Mouse (Mus musculus) adrenal gland (tissue): ENCODE data around the gene Tdrd5.
"Not testable (repeated sequence)": the region's sequence is repeated elsewhere in the genome, so short reads cannot be mapped to it uniquely, and the experiment has no call there.

ENCODE experiments used
- intact Hi-C: fragments of 180-260 bp; cut with DNase I; formaldehyde crosslinking; loops from one replicate; pipeline ENCODE4 v1.15.1; 2025
- long read RNA-seq, 2 experiments: library from polyadenylated mRNA; unstranded; transcript quantifications; one replicate each; pipeline ENCODE4 v2.0.0; 2020; ENCODE audit warnings: borderline replicate concordance in 1 of 2; ENCODE audit not compliant: insufficient replicate concordance in 1 of 2

Tdrd5 gene
- long read RNA-seq, experiment 1, result 0 reads
- long read RNA-seq, experiment 2, partial matches to known transcripts, result 2 of 2 reads
- long read RNA-seq, experiment 2, other reads (novel, unspliced or antisense), result 0 of 2 reads

DNA sequence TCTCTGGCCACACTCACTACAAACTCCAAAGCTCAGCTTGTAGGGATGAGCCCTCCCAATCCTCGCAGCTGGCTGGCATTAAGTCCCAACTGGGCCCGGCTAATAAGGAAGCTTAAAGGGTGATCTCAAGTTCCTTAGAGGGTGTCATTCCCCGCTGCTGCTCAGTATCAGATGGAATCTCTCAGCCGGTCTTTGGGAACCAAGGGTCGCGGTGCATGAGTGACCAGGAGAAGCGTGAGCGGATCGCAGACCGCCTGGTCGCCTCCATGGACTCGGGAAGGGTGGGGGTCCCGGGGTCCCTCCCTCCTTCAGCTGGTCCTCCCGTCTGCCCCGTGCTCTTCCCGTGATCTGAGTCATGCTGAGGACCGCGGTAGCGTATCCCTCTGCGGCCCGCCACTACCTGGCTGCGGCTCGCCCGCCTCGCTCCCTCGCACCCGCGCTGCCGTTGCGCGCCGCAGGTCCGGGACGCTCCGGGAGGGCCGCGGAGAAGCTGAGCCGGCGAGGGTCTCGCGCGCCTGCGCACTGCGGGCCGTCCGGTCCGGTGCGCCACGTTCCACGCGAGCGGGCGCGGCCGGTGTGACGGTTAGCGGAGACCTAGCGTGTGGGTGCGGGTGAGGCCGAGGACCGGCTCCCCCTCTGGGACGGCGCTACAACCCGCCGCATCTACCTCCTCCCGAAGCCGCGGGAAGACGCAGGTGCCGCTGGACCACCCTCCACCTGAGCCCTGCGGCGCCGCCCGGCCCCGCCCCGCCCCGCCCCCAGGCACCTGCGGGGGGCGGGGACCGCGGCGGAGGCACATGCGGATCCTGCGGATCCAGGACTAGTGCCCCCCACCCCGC, at the start of gene Tdrd5:
TSS of gene Tdrd5 (minus strand) at position 754 of the 839 bp plus-strand sequence.
- intact Hi-C loops, result no loop called here

DNA sequence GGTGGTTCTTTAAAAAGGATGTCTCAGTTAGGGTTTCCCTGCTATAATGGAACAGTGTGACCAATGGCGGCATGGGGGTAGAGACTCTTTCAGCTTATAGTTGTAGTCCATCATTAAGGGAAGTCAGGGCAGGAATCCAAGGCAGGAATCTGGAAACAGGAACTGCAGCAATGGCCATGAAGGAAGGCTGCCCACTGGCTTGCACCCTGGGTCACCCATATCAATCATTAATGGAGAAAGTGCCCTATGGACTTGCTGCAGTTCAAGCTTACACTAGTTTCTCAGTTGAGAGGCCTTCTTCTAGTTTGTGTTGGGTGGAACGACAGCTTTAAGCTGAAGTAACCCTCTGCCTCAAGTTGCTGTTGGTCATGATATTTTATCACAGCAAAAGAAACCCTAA, 49.0 kb upstream of the Tdrd5 start:
- intact Hi-C loops, result no loop called here

DNA sequence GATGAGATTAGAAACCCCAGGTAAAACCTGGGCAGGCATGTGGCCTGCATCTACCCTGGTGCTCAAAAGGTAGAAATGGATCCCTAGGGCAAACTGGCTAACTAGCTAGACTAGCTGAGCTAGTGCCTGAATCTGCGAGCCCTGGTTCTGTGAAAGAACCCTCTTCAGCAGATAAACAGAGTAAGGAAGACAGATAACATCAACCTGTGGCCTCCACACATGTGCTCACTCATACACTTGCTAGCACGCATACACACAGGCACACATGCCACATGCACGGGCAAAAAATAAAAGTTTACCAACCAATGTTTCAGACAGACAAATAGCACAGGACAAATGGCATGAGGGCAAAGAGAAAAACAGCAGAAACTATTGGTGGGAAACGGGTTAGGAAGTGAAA, 47.0 kb upstream of the Tdrd5 start:
- intact Hi-C loops, result no loop called here

DNA sequence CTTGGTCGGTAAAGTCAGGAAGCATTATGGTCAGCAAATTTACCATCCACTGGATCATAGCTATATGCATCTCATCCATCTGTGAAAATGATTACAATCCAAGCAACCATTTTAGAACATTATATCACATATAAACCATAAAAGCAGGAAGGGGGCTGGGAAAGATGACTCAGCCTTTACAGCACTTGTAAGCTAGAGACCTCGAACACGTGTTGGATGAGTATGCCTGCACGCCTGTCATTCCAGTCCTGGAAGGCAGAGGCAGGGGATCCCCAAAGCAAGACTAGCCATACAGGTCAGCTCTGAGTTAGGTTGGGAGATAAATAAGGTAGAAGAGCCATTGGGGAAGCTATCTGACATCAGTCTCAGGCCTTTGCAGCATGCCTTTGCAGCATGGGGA, 45.6 kb upstream of the Tdrd5 start:
- intact Hi-C loops, result no loop called here

DNA sequence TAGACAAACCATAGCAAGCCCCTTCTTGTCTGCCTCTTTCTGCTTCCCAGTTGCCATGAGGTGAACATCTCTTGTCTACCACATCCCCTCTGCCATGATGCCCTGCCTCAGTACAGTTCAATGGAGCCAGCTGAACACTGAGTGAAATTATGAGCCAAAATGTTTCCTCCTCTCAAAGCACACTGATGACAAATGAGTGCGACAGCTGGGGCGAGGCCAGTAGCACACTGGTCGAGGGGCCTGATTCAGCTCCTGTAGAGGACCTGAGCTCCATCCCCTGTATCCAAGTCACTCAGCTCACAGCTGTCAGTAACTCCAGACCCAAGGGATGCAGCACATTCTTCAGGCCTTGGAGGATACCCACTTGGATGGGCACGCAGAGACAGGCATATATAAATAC, 42.2 kb upstream of the Tdrd5 start:
- intact Hi-C loops, result no loop called here

DNA sequence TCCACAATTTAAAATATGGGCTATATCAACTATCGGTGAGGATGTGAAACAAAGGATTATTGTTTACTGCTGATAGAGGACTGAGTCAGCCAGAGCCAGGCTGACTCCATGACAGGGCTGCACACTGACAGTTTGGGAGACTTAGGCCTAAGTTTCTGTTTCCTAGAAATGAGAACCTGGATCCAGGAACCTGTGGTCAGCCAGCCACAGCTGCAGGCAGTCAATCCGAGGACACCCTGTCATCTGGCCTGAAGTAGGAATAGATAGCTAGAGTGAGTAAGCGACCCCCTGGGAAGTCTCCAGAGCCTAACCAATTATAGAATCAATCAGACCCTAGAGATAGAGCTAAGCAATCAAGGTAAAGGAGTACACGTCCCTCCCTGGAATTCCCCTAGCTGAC, 41.0 kb upstream of the Tdrd5 start:
- intact Hi-C loops, result no loop called here

DNA sequence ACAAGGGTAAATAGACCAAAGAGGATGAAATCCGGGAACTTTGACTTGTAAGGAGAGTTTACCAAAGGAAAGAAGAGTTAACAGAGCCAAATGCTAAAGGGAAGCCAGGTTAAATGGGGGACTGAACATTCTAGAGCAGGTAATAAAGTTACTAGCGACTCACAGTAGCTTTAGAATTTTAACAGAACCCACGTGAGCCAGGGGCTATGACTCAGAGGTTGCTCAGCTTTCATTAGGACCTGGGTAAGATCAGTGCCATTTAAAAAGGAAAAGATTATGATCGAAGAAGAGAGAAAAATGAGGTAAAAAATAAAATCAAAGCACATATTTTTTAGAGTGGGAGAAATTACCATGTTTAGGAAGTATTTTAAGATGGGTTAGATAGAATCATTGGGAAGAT, 37.4 kb upstream of the Tdrd5 start:
- intact Hi-C loops, result no loop called here

DNA sequence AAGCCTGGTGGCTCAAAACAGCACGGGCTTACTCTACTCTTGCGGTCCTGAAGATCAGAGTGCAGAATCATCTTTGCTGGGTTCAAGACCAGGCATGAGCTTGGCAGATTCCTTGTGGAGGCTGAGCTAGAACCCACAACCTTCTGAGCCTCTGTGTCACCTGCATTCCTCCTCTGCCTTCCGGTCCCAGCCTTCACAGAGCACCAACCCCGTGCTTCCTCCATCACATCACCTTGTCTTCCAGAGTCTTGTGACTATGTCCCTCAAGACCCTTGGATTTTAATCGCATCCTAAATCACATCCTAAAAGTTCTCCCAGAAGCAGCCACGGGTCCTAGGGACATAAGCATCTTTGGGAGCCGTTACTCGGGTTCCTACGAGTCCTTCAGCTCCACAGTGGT, 19.7 kb upstream of the Tdrd5 start:
- intact Hi-C loops, result no loop called here

DNA sequence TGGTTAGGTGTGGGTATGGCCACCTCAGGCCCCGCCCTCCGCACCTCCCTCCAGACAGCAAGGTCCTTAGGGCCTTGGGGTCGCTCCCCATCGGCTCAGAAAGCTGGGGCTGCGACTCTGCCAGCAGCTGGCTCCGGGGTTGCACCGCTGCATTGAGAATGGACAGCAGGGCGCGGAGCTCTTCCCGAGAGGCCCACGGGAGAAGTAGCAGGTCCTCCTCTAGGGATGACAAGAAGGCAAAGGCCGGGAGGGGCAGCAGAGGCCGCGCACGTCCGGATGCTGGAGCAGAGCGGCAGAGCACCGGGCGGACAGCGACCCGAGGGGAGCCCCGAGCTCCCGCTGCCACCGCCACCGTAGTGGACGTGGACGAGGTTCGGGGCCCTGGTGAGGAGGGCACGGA, 7.2 kb upstream of the Tdrd5 start, which contains the start of gene Nphs2:
TSS of gene Nphs2 (plus strand) at position 98 of the 400 bp plus-strand sequence.
- intact Hi-C loops, result no loop called here

DNA sequence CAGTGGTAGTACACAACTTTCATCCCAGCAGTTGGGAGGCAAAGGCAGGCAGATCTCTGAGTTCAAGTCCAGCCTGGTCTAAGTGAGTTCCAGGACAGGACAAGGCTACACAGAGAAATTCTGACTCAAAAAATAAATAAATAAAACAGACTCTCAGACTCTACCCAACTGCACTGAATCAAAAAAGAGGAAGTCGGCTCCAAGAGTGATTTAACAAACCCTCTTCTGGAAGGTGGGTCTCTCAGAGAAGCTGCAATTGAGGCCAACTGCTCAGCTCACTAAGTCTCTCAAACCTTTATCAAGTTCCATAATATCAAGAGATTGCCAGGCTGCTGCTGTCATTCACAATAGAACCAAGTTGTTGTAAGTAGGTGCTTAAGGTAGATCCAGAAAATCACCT, 5.1 kb upstream of the Tdrd5 start:
- intact Hi-C loops, result no loop called here

DNA sequence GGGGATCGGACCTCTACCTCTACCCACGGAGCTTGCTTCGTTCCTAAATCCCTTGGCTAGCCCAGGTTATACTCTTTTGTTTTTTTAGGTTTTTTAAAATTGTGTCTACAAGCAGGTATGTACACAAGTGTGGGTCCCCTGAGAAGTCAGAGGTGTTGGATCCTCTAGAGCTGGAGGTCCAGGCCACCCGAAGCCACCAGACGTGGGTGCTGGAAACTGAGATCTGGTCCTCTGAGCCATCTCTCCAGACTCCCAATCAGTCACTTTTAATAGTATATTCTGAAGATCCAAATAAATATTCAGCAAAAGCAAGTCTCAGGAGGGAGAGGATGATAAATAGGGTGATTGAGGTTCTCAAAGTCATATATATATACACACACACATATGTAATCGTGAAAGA, 13.4 kb downstream of the Tdrd5 start:
- intact Hi-C loops, result no loop called here

DNA sequence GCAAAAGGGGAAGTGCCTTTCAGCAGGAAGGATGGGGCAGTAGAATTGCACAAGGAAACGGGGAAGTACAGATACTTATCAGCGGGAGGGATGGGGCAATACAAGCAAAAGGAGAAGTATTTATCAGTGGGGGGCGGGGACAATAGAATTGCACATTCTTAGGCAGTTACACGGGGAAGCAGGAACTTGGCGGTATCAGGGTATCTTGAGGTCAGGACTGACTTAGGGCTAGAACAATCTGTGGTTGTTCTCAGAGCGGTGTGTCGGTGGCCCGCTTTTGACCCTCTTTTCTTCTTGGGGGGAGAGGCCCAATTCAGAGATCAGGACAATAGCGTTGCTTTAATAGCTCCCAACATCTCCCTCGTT, 14.3 kb downstream of the Tdrd5 start:
- intact Hi-C loops, result not testable (repeated sequence)

DNA sequence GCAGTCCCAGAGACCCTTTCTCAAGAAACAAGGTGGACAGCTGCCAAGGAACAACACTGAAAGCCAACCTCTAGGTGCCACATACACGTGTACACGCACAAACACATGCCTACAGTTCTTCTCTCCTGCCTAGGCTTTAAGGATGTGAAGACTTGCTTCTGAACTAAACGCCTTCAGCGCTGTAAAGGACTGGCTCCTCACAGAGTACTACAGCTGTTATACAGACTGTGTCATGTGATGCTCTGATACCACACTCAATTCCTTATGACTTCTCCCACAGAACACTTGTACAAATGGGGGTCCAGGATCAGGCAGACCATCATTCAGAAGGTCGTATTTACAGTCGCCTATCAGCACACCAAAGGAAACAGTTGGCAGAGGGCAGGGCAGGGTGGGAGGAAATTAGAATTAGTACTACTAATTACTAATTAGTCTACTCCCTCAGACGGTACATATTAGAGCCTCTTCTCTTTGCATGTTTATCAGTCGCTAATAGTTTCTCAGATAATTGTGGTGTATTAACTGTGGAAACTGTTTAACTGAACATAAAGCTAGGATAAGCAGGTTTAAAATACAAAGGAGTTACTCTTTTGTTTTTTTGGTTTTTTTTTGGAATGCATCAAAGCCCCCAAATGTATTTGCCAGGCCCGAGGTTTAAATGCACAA, 14.8 kb downstream of the Tdrd5 start:
- intact Hi-C loops, result no loop called here

DNA sequence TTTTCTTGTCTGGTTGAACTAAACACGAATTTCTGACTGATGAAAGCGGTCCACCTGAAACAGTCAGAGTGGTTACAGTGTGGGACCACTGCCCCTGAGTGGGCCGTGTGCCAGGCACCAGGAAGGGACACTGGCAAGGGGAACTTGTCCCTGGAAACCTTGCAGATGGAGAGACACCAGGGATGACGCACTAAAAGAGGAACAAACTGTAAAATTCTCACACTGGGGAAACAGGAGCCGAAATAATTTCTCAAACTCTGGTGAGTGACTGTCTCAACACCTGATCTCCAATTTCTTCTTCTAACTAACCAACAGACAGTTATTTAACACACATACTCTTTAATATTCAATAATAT, 17.9 kb downstream of the Tdrd5 start:
- intact Hi-C loops, result no loop called here

DNA sequence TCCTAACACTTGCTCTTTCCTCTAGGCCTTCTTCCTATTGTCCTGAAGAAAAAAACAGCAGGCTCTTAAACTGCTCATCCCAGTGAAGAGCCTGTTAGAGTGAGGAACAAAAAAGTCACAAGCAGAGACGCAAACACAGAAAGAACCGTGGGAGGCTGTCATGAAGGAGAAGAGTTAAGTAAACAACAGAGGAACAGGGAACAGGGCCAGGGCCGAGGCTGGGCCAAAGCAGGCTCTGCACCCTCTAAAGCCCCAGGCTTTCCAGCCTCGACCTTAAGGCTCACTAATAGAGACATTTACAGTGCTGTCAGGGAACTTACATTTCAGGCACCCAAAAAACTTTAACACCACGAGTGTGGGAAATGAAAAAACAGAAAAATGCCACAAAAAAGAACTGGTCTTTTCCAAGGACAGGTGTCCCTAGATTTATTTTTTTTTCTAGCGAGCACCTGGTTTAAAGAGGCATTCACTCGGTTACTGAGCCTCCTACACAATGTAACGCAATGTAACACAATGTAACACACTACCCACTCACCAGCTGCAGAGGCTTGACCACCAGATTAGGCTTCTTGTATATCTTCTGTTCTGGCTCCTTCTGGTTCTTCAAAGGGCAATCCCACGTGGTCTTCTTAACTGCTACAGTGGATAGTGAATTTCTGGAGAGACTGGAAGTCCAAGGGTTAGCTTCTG, 18.5 kb downstream of the Tdrd5 start:
- intact Hi-C loops, result no loop called here

DNA sequence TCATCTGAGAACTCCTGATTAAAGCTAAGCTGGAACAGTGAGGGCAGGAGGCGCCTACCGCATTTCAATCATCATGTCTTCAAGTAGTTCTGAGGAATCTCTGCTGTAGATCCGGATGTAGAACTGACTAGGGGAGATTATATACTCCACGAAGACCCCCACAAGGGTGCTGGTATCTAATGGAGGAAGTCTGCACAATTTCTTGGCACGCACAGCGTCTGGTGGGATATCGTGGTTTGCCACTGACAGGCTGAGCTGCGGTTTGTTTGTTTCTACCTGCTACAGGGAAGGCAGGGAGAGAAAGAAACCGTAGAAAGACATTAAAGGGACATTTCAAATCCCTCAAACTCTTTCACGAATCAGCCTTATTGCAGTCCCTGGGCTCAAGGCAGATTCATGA, 19.3 kb downstream of the Tdrd5 start:
- intact Hi-C loops, result no loop called here

DNA sequence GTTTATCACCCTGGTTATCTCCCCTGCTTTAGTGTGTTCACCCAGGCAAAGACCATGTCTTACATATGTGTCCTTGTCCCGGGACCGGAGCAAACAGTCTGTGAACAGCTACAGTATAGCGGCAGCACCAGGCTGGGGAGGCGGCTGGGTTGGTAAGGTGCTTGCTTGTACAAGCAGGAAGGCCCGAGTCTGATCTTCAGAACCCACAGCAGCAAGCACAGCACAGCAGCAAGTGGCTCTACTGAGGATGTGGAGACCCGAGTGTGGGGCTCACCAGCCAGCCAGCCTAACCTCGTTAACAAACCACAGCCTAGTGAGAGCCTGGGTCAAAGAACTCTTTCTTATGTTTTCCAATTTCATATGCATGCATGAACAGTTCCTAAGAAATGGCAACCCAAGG, 23.3 kb downstream of the Tdrd5 start:
- intact Hi-C loops, result no loop called here

DNA sequence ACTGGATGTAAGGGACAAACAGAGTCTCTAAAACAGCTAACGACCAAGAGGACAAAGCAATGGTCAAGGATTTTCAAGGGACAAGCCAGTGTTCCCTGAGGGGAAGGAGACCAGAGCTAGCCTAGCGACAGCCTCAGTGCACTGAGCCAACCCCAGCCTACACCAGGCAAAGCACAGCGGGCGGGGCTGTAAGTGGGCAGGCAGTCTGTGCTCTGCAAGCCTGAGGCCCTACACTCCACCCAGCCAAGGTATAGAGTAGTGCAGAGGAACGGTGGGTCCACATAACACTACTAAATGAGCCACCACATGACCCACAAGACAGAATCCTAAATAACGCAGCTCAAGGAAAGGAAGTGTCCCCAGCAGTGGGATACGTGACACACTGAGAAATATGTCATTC, 29.8 kb downstream of the Tdrd5 start:
- intact Hi-C loops, result no loop called here

DNA sequence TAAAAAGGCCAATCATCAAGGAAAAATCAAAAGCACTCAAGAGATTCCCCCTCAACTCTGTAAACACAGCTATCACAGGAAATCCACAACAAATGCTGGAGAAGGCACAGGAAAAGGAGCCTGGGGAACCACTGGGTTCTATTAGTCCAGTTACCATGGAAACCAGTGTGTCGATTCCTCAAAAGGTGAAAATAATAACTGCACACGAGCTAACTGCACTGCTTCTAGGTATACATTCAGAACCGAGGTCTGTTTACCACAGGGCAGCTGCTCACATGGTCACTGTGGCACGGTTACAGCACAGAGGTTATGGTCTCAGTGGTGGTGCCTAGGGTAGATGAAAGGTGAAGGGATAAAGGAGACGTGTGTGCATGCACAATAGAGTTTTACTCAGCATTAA, 31.8 kb downstream of the Tdrd5 start:
- intact Hi-C loops, result no loop called here

DNA sequence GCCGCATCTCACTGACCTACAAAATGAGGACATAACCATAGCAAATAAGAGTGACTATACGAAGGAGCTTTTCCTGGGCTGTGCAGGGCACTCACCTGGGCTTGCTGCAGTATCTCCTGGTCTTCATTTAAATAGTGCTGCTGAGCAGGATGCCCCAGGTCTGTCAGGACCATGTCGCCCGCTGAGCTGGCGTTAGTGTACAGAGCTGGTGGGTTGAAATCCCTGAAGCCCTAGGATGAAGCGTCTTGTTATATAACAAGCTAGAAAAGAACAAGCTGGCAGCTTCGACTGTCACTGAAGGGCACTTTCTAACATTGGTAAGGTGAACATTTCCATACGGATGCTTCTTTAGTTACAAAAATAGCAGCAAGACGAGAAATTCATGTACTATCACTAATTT, 33.0 kb downstream of the Tdrd5 start:
- intact Hi-C loops, result no loop called here

DNA sequence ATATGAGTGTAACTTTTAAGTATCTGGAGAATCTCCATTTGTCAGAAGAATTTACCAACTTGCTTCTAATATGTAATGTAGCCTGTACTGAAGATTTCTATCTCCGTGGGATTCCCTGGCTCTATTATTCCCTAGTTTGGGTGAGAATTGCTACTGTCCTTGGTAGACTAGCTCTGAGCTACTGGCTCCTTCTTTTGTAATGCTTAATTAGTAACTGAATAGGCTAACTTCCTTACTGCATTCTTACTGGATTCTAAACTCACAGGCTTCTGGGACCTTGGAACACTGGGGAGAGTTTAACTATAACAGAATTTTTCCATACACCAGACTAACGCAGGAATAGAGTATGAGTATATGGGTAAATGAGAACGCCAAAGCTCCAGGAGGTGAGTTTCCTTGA, 34.9 kb downstream of the Tdrd5 start:
- intact Hi-C loops, result loop anchor here (10.0 kb wide), 1 partner anchor 146 kb away; no protein-coding TSS in a partner anchor

DNA sequence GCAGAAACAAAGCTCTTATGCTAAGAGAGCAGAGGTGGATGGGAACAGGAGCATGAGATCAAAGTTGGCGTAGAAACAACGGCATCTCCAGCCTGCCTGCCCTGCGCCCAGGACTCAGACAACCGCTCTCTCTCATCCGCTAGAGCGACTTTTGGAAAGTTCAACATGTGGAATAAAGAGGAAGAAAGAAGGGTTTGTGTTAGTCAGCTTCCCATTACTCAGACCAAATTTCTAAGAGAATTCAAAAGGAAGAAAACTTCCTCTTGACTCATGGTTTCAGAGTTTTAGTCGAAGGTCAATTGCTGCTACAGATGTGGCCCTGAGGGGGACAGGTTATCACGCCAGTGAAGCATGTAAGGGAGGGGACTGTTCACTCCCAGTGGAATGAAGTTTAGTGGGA, 39.5 kb downstream of the Tdrd5 start:
- intact Hi-C loops, result loop anchor here (2.0 to 10.0 kb wide), 2 partner anchors 151 to 277 kb away; no protein-coding TSS in a partner anchor
